Mouse (Mus musculus) layer of hippocampus, adult 2 months (tissue): ENCODE measurements around the gene Fam217b. TPM values are rescaled to one million over a fixed set of nuclear protein-coding genes. Genes with fewer than 3 reads are reported as not detected.

Experiments
- DNase-seq, 2 experiments: peaks; one replicate each; pipeline ENCODE4 v3.0.0; 2022; ENCODE audit warnings: low spot score in 2 of 2
- H3K27ac ChIP-seq: fragments of 200-600 bp; 2 replicates; pipeline ENCODE4 v1.8.1; 2022
- H3K4me3 ChIP-seq: fragments of 200-600 bp; 2 replicates; pipeline ENCODE4 v1.8.1; 2022; ENCODE audit warnings: mild to moderate bottlenecking
- CTCF ChIP-seq: fragments of 200-600 bp; conservative IDR thresholded peaks from 2 replicates; pipeline ENCODE4 v1.8.1; 2022; ENCODE audit warnings: antibody characterized with exemption, mild to moderate bottlenecking, moderate library complexity
- long read RNA-seq, 2 experiments: library from polyadenylated mRNA; stranded (forward); transcript quantifications; one replicate each; pipeline ENCODE4 v2.0.0; 2021; ENCODE audit warnings: borderline mapping rate in 2 of 2
- total RNA-seq, 2 experiments: library from RNA; stranded (reverse); gene quantifications; 2 replicates each; pipeline ENCODE4 v1.2.3; 2021

The Fam217b gene
- total RNA-seq = 10 to 100 TPM; 44.5 TPM
- long read RNA-seq, experiment 1, full-length matches to known transcripts = 5 of 11 reads
- long read RNA-seq, experiment 1, partial matches to known transcripts = 0 of 11 reads
- long read RNA-seq, experiment 1, other reads (novel, unspliced or antisense) = 6 of 11 reads
- long read RNA-seq, experiment 2, full-length matches to known transcripts = 6 of 12 reads
- long read RNA-seq, experiment 2, partial matches to known transcripts = 0 of 12 reads
- long read RNA-seq, experiment 2, other reads (novel, unspliced or antisense) = 6 of 12 reads

GRCm38 (mm10) chr2:178414261-178415149 is at the start of gene Fam217b, which contains the start of gene Ppp1r3d:
Gene Fam217b (plus strand): TSS chr2:178414524.
Gene Ppp1r3d (minus strand): TSS chr2:178414472.
- peak; percentile 44 to 59 for DNase-seq
- TF ChIP-seq CTCF = peak; percentile 21; the same call in 1 of the 2 replicates
- peak within 1 kb of the TSS; percentile 85 for H3K4me3 ChIP-seq
- peak within 1 kb of the TSS; percentile 93 for H3K27ac ChIP-seq

- no peak within 1 kb of the TSS for H3K27ac ChIP-seq
- no peak for DNase-seq
- H3K4me3 ChIP-seq = no peak within 1 kb of the TSS
- peak; percentile 68 for TF ChIP-seq CTCF
Measured at GRCm38 (mm10) chr2:178407053-178407815, 7.1 kb upstream of the Fam217b start, which contains the start of gene Sycp2. Gene Sycp2 (minus strand): TSS chr2:178407685.

GRCm38 (mm10) chr2:178409024-178409423 is 5.3 kb upstream of the Fam217b start:
- no peak for TF ChIP-seq CTCF
- DNase-seq = no peak

GRCm38 (mm10) chr2:178410286-178410685 is 4.0 kb upstream of the Fam217b start:
- TF ChIP-seq CTCF = no peak
- no peak overlapping the region for H3K4me3 ChIP-seq
- no peak overlapping the region for H3K27ac ChIP-seq
- no peak for DNase-seq

More at GRCm38 (mm10) chr2:178409024-178409423, 5.3 kb upstream of the Fam217b start:
- Histone ChIP-seq H3K4me3 (no peak overlapping the region), H3K27ac (no peak overlapping the region)

GRCm38 (mm10) chr2:178412598-178412997 is 1.7 kb upstream of the Fam217b start:
- TF ChIP-seq CTCF = no peak
- Histone ChIP-seq H3K4me3 (peak overlapping the region; percentile 85), H3K27ac (peak overlapping the region; percentile 93; the same call in 1 of the 2 replicates)
- DNase-seq = no peak

- TF ChIP-seq CTCF = no peak
- H3K27ac ChIP-seq = peak overlapping the region; percentile 93
- peak overlapping the region; percentile 85 for H3K4me3 ChIP-seq
- no peak for DNase-seq
Measured at GRCm38 (mm10) chr2:178413081-178413480, 1.2 kb upstream of the Fam217b start.

GRCm38 (mm10) chr2:178413481-178414260 is 653 bp upstream of the Fam217b start:
- H3K4me3 ChIP-seq = peak overlapping the region; percentile 85
- TF ChIP-seq CTCF = no peak
- peak overlapping the region; percentile 93 for H3K27ac ChIP-seq
- peak in 1 of 2 experiments; percentile 28 for DNase-seq

- H3K4me3 ChIP-seq = peak overlapping the region; percentile 85
- no peak for DNase-seq
- peak overlapping the region; percentile 93 for H3K27ac ChIP-seq
- TF ChIP-seq CTCF = no peak
Measured at GRCm38 (mm10) chr2:178415150-178415448, 775 bp downstream of the Fam217b start.

GRCm38 (mm10) chr2:178416427-178416826 is 2.1 kb downstream of the Fam217b start:
- no peak for TF ChIP-seq CTCF
- no peak for DNase-seq
- no peak overlapping the region for H3K4me3 ChIP-seq
- no peak overlapping the region for H3K27ac ChIP-seq

GRCm38 (mm10) chr2:178416970-178417369 is 2.6 kb downstream of the Fam217b start:
- H3K27ac ChIP-seq = no peak overlapping the region
- no peak for TF ChIP-seq CTCF
- no peak for DNase-seq
- H3K4me3 ChIP-seq = no peak overlapping the region

GRCm38 (mm10) chr2:178420576-178420975 is 6.3 kb downstream of the Fam217b start:
- no peak overlapping the region for H3K27ac ChIP-seq
- no peak overlapping the region for H3K4me3 ChIP-seq
- TF ChIP-seq CTCF = no peak
- no peak for DNase-seq

- H3K4me3 ChIP-seq = no peak overlapping the region
- no peak for DNase-seq
Measured at GRCm38 (mm10) chr2:178421603-178422002, 7.3 kb downstream of the Fam217b start.

More at GRCm38 (mm10) chr2:178421603-178422002, 7.3 kb downstream of the Fam217b start:
- no peak overlapping the region for H3K27ac ChIP-seq
- no peak for TF ChIP-seq CTCF
